Mouse (Mus musculus) testis, adult 2 months (tissue): ENCODE measurements around the gene Hrct1.

Experiments
- CTCF ChIP-seq: fragments of 200-500 bp; IDR thresholded peaks from 2 replicates; pipeline ENCODE4 v1.5.1; 2012; ENCODE audit warnings: low read depth, mild to moderate bottlenecking, inconsistent platforms, low read length, moderate library complexity; ENCODE audit not compliant: control insufficient read depth, insufficient read depth, insufficient replicate concordance
- POLR2A ChIP-seq: fragments of 200-500 bp; IDR thresholded peaks from 2 replicates; pipeline ENCODE4 v1.6.1; 2012; ENCODE audit warnings: low read depth, mild to moderate bottlenecking, inconsistent platforms, low read length, moderate library complexity; ENCODE audit not compliant: control insufficient read depth

- TF ChIP-seq CTCF (no peak), POLR2A (no peak)
Observed at GRCm38 (mm10) chr4:43696561-43696960, 30.4 kb upstream of the Hrct1 start.
